Mouse (Mus musculus) layer of hippocampus, postnatal 14 days (tissue): ENCODE results near the gene Bzw2. TPM values are rescaled to one million over a fixed set of nuclear protein-coding genes. Genes with fewer than 3 reads are reported as not detected.

Source experiments
- DNase-seq, 2 experiments: peaks; one replicate each; pipeline ENCODE4 v3.0.0; 2021 to 2022; ENCODE audit warnings: low spot score in 2 of 2, mixed read lengths in 1 of 2
- total RNA-seq, 2 experiments: library from RNA; stranded (reverse); gene quantifications; 2 replicates each; pipeline ENCODE4 v1.2.3; 2021

Gene Bzw2
- total RNA-seq, 2 experiments from 2014 or later: 89.3 to 95.3 TPM

- no peak for DNase-seq
These were observed 21.6 kb downstream of the Bzw2 start for GRCm38 (mm10) chr12:36136285-36136684.

GRCm38 (mm10) chr12:36135409-36135808 is 22.5 kb downstream of the Bzw2 start:
- DNase-seq: no peak

- DNase-seq: no peak
These were observed 23.8 kb downstream of the Bzw2 start for GRCm38 (mm10) chr12:36134111-36134510.

GRCm38 (mm10) chr12:36133547-36133946 is 24.3 kb downstream of the Bzw2 start:
- DNase-seq: no peak

- no peak for DNase-seq
These were observed 25.2 kb downstream of the Bzw2 start for GRCm38 (mm10) chr12:36132668-36133067.

GRCm38 (mm10) chr12:36132254-36132653 is 25.6 kb downstream of the Bzw2 start:
- no peak for DNase-seq

- no peak for DNase-seq
These were observed 28.1 kb downstream of the Bzw2 start for GRCm38 (mm10) chr12:36129826-36130225.

GRCm38 (mm10) chr12:36126049-36126448 is 31.8 kb downstream of the Bzw2 start:
- no peak for DNase-seq

GRCm38 (mm10) chr12:36119244-36119643 is 38.6 kb downstream of the Bzw2 start:
- DNase-seq: no peak

GRCm38 (mm10) chr12:36117161-36117560 is 40.7 kb downstream of the Bzw2 start:
- DNase-seq: no peak

GRCm38 (mm10) chr12:36112081-36112480 is 45.8 kb downstream of the Bzw2 start:
- DNase-seq: no peak

GRCm38 (mm10) chr12:36111110-36111509 is 46.8 kb downstream of the Bzw2 start:
- DNase-seq: peak in 1 of 2 experiments; percentile 44

GRCm38 (mm10) chr12:36110457-36110856 is 47.4 kb downstream of the Bzw2 start:
- no peak for DNase-seq

- no peak for DNase-seq
These were observed 49.4 kb downstream of the Bzw2 start for GRCm38 (mm10) chr12:36108442-36108841.

- no peak for DNase-seq
These were observed 54.3 kb downstream of the Bzw2 start for GRCm38 (mm10) chr12:36103592-36103910.

GRCm38 (mm10) chr12:36102733-36103591 is 54.9 kb downstream of the Bzw2 start:
- peak in 1 of 2 experiments; percentile 34 for DNase-seq

- DNase-seq: peak in 1 of 2 experiments; percentile 39
These were observed 62.5 kb downstream of the Bzw2 start for GRCm38 (mm10) chr12:36095371-36095880.

GRCm38 (mm10) chr12:36093081-36093670 is 64.7 kb downstream of the Bzw2 start:
- no peak for DNase-seq

GRCm38 (mm10) chr12:36091964-36092363 is 65.9 kb downstream of the Bzw2 start:
- DNase-seq: no peak

- no peak for DNase-seq
These were observed 68.7 kb downstream of the Bzw2 start for GRCm38 (mm10) chr12:36089221-36089620.

GRCm38 (mm10) chr12:36088804-36089203 is 69.1 kb downstream of the Bzw2 start:
- no peak for DNase-seq

- DNase-seq: no peak
These were observed 72.5 kb downstream of the Bzw2 start for GRCm38 (mm10) chr12:36085380-36085779.
